Mouse (Mus musculus) lung, embryonic 16.5 days (tissue): Measurements from ENCODE around the gene Mcm2. TPM values are rescaled to one million over a fixed set of nuclear protein-coding genes. Genes with fewer than 3 reads are reported as not detected.

Experiments
- ATAC-seq: fragments of 200-750 bp; cut with Nextera tagmentation; 2 replicates; pipeline ENCODE4 v1.8.0; 2017; ENCODE audit warnings: low read depth, mild to moderate bottlenecking, moderate library complexity
- H3K27ac ChIP-seq: fragments of 300-500 bp; sonication (generic); 2 replicates; pipeline ENCODE4 v1.5.1; 2014; ENCODE audit warnings: mild to moderate bottlenecking, control low read depth, low read length
- H3K27me3 ChIP-seq: fragments of 300-500 bp; sonication (generic); 2 replicates; pipeline ENCODE4 v1.6.1; 2014; ENCODE audit warnings: low read depth, low read length, mixed read lengths; ENCODE audit not compliant: control insufficient read depth, insufficient read depth
- H3K36me3 ChIP-seq: fragments of 300-500 bp; sonication (generic); 2 replicates; pipeline ENCODE4 v1.6.1; 2014; ENCODE audit warnings: low read length; ENCODE audit not compliant: control insufficient read depth, insufficient read depth
- H3K4me1 ChIP-seq: fragments of 300-500 bp; sonication (generic); replicated peaks from 2 replicates; pipeline ENCODE4 v1.6.1; 2014; ENCODE audit warnings: low read length, mixed read lengths; ENCODE audit not compliant: control insufficient read depth, insufficient read depth
- H3K4me2 ChIP-seq: fragments of 300-500 bp; sonication (generic); 2 replicates; pipeline ENCODE4 v1.6.1; 2014; ENCODE audit warnings: low read depth, low read length, control low read depth
- H3K4me3 ChIP-seq: fragments of 300-500 bp; sonication (generic); 2 replicates; pipeline ENCODE4 v1.5.1; 2014; ENCODE audit warnings: mild to moderate bottlenecking, low read length, control low read depth
- H3K9ac ChIP-seq: fragments of 300-500 bp; sonication (generic); 2 replicates; pipeline ENCODE4 v1.6.1; 2014; ENCODE audit warnings: low read length, control low read depth
- H3K9me3 ChIP-seq: fragments of 300-500 bp; sonication (generic); 2 replicates; pipeline ENCODE4 v1.6.1; 2016; ENCODE audit warnings: low read length; ENCODE audit not compliant: control insufficient read depth
- WGBS: fragments of 180-500 bp; shearing (Covaris S2); extraction: QIAGEN DNeasy Blood & Tissue Kit; methylation state at CpG from one replicate; pipeline ENCODE4 v1.1.7; 2014; 5-methylcytosine and 5-hydroxymethylcytosine counted together
- polyA plus RNA-seq: library from polyadenylated mRNA; unstranded; fragments of >200 nt; fragmentation: Nextera tagmentation; extraction: Ambion mirVana; gene quantifications from 2 replicates; pipeline ENCODE4 v1.2.1, GENCODE M21; 2015

The Mcm2 gene
- polyA plus RNA-seq, 1 experiment from 2014 or later, result 125 TPM

- Histone ChIP-seq H3K36me3 (no peaks in the 10 kb centered on the region), H3K4me1 (peaks cover 9% of the 10 kb centered on the region), H3K9ac (no peak overlapping the region), H3K27ac (no peak overlapping the region), H3K4me2 (no peak overlapping the region), H3K4me3 (no peak overlapping the region), H3K27me3 (peaks cover 19% of the 10 kb centered on the region), H3K9me3 (0 out of 2 replicates have a peak, but pooled peaks cover 2% of the 10 kb centered on the region)
- WGBS, result 39% methylated on average over 8 of the region's 8 CpGs
- ATAC-seq, result no peak
These were observed 27.0 kb downstream of the Mcm2 start for GRCm38 (mm10) chr6:88871546-88871945.

- H3K27me3 ChIP-seq, result peaks cover 16% of the 10 kb centered on the region
- no peak overlapping the region for H3K27ac ChIP-seq
- H3K36me3 ChIP-seq, result no peaks in the 10 kb centered on the region
- H3K4me3 ChIP-seq, result no peak overlapping the region
- 0 out of 2 replicates have a peak, but pooled peaks cover 2% of the 10 kb centered on the region for H3K9me3 ChIP-seq
- ATAC-seq, result no peak
- peaks cover 9% of the 10 kb centered on the region for H3K4me1 ChIP-seq
- WGBS, result 54% methylated on average over 4 of the region's 4 CpGs
- H3K9ac ChIP-seq, result no peak overlapping the region
- no peak overlapping the region for H3K4me2 ChIP-seq
These were observed 28.0 kb downstream of the Mcm2 start for GRCm38 (mm10) chr6:88870594-88870993.

GRCm38 (mm10) chr6:88869459-88869858 lies 29.1 kb downstream of the Mcm2 start:
- peaks cover 9% of the 10 kb centered on the region for H3K4me1 ChIP-seq
- H3K4me3 ChIP-seq, result no peak overlapping the region
- no peak overlapping the region for H3K9ac ChIP-seq
- no peaks in the 10 kb centered on the region for H3K36me3 ChIP-seq
- WGBS, result 85% methylated on average over 7 of the region's 7 CpGs
- no peak overlapping the region for H3K27ac ChIP-seq
- 0 out of 2 replicates have a peak, but pooled peaks cover 2% of the 10 kb centered on the region for H3K9me3 ChIP-seq
- peaks cover 10% of the 10 kb centered on the region for H3K27me3 ChIP-seq
- H3K4me2 ChIP-seq, result no peak overlapping the region
- ATAC-seq, result no peak

- H3K9ac ChIP-seq, result no peak overlapping the region
- WGBS, result 82% methylated on average over 7 of the region's 7 CpGs
- no peak for ATAC-seq
These were observed 32.9 kb downstream of the Mcm2 start for GRCm38 (mm10) chr6:88865704-88866103.

GRCm38 (mm10) chr6:88860914-88861313 lies 37.7 kb downstream of the Mcm2 start:
- no peaks in the 10 kb centered on the region for H3K9me3 ChIP-seq
- no peaks in the 10 kb centered on the region for H3K27me3 ChIP-seq
- no peak overlapping the region for H3K4me2 ChIP-seq
- no peak overlapping the region for H3K27ac ChIP-seq
- no peak overlapping the region for H3K4me3 ChIP-seq
- ATAC-seq, result peak; percentile 53; the same call in 1 of the 2 replicates
- 19% methylated on average over 2 of the region's 2 CpGs for WGBS
- no peaks in the 10 kb centered on the region for H3K36me3 ChIP-seq
- no peaks in the 10 kb centered on the region for H3K4me1 ChIP-seq
- no peak overlapping the region for H3K9ac ChIP-seq

More at GRCm38 (mm10) chr6:88865704-88866103, 32.9 kb downstream of the Mcm2 start:
- no peaks in the 10 kb centered on the region for H3K27me3 ChIP-seq
- no peak overlapping the region for H3K4me2 ChIP-seq
- H3K27ac ChIP-seq, result no peak overlapping the region
- no peaks in the 10 kb centered on the region for H3K9me3 ChIP-seq
- H3K36me3 ChIP-seq, result no peaks in the 10 kb centered on the region
- H3K4me1 ChIP-seq, result no peaks in the 10 kb centered on the region
- no peak overlapping the region for H3K4me3 ChIP-seq

GRCm38 (mm10) chr6:88858341-88858740 lies 40.2 kb downstream of the Mcm2 start:
- H3K9ac ChIP-seq, result no peak overlapping the region

GRCm38 (mm10) chr6:88857830-88858229 lies 40.8 kb downstream of the Mcm2 start:
- no peaks in the 10 kb centered on the region for H3K9me3 ChIP-seq
- no peak for ATAC-seq
- WGBS, result 81% methylated on average over 6 of the region's 6 CpGs
- no peaks in the 10 kb centered on the region for H3K4me1 ChIP-seq
- H3K4me3 ChIP-seq, result no peak overlapping the region
- H3K27ac ChIP-seq, result no peak overlapping the region
- H3K27me3 ChIP-seq, result no peaks in the 10 kb centered on the region
- no peak overlapping the region for H3K4me2 ChIP-seq
- no peaks in the 10 kb centered on the region for H3K36me3 ChIP-seq
- H3K9ac ChIP-seq, result no peak overlapping the region

More at GRCm38 (mm10) chr6:88858341-88858740, 40.2 kb downstream of the Mcm2 start:
- Histone ChIP-seq H3K36me3 (no peaks in the 10 kb centered on the region), H3K4me2 (no peak overlapping the region), H3K27me3 (no peaks in the 10 kb centered on the region), H3K4me3 (no peak overlapping the region), H3K9me3 (no peaks in the 10 kb centered on the region), H3K4me1 (no peaks in the 10 kb centered on the region), H3K27ac (no peak overlapping the region)
- no peak for ATAC-seq
- WGBS, result 74% methylated on average over 7 of the region's 7 CpGs

GRCm38 (mm10) chr6:88857249-88857648 lies 41.3 kb downstream of the Mcm2 start:
- Histone ChIP-seq H3K27me3 (no peaks in the 10 kb centered on the region), H3K4me2 (no peak overlapping the region), H3K27ac (no peak overlapping the region), H3K4me3 (no peak overlapping the region), H3K36me3 (no peaks in the 10 kb centered on the region), H3K4me1 (no peaks in the 10 kb centered on the region), H3K9ac (no peak overlapping the region), H3K9me3 (no peaks in the 10 kb centered on the region)
- ATAC-seq, result peak; percentile 18; the same call in 1 of the 2 replicates
- WGBS, result 30% methylated on average over 9 of the region's 9 CpGs

GRCm38 (mm10) chr6:88855636-88856035 lies 42.9 kb downstream of the Mcm2 start:
- Histone ChIP-seq H3K9me3 (no peaks in the 10 kb centered on the region), H3K36me3 (no peaks in the 10 kb centered on the region), H3K27me3 (no peaks in the 10 kb centered on the region), H3K27ac (no peak overlapping the region), H3K4me3 (no peak overlapping the region), H3K4me2 (no peak overlapping the region), H3K9ac (no peak overlapping the region), H3K4me1 (no peaks in the 10 kb centered on the region)
- 18% methylated on average over 5 of the region's 5 CpGs for WGBS
- peak; percentile 24; the same call in 1 of the 2 replicates for ATAC-seq

GRCm38 (mm10) chr6:88854509-88854908 lies 44.1 kb downstream of the Mcm2 start:
- Histone ChIP-seq H3K4me2 (no peak overlapping the region), H3K4me3 (no peak overlapping the region), H3K4me1 (no peaks in the 10 kb centered on the region), H3K9me3 (no peaks in the 10 kb centered on the region), H3K27ac (no peak overlapping the region), H3K27me3 (no peaks in the 10 kb centered on the region), H3K36me3 (no peaks in the 10 kb centered on the region), H3K9ac (no peak overlapping the region)
- 67% methylated on average over 5 of the region's 5 CpGs for WGBS
- no peak for ATAC-seq
